Mouse (Mus musculus): ENCODE data around the gene Gp1bb. TPM values are rescaled to one million over a fixed set of nuclear protein-coding genes. Genes with fewer than 3 reads are reported as not detected.

Gp1bb gene
- total and polyA plus RNA-seq, 3 experiments, result not detected

GRCm38 (mm10) chr16:18642291-18642690 lies 20.1 kb upstream of the Gp1bb start:
- dilution Hi-C loops (cut with MboI; ENCODE audit: extremely low pct_ligation_motif_present, extremely low pct_unique_long_range_greater_than_20kb, low sequenced_read_pairs) (no loop called here), in situ Hi-C loops (cut with MboI; ENCODE audit: low pct_ligation_motif_present, low pct_unique_long_range_greater_than_20kb, low sequenced_read_pairs) (no loop called here)
- Histone ChIP-seq H3K9me3 (replicated peaks; ENCODE audit: low read length) (no peaks in the 10 kb centered on the region), H3K27ac (ENCODE audit: insufficient read depth, low read depth) (no peak overlapping the region), H3K79me2 (replicated peaks; ENCODE audit: control insufficient read depth, extremely low read depth, insufficient read depth, poor library complexity, severe bottlenecking) (no peaks in the 10 kb centered on the region), H3K4me2 (ENCODE audit: insufficient read depth, low read depth, poor library complexity, severe bottlenecking) (no peak overlapping the region), H3K27me3 (replicated peaks) (peaks cover 57% of the 10 kb centered on the region), H3K4me1 (ENCODE audit: control insufficient read depth in 1 of 2, insufficient read depth in 2 of 2) (no peaks in the 10 kb centered on the region), H3K4me3 (replicated peaks in 1 of 3; ENCODE audit: low read depth in 2 of 3, low read length in 2 of 3, poor library complexity in 1 of 3) (no peak overlapping the region), H3K36me3 (replicated peaks in 1 of 2; ENCODE audit: control insufficient read depth in 1 of 2, insufficient read depth in 1 of 2, low read length in 1 of 2) (no peaks in the 10 kb centered on the region), H3K9ac (ENCODE audit: insufficient read depth, low read depth) (no peak overlapping the region)
- no peak for DNase-seq (ENCODE audit: extremely low read depth)
- no peak for TF ChIP-seq EP300 (IDR thresholded peaks at IDR 0.05; ENCODE audit: low read length)
- no peak for TF ChIP-seq HCFC1 (IDR thresholded peaks at IDR 0.05; ENCODE audit: low read depth, low read length)
- TF ChIP-seq TCF12 (IDR thresholded peaks at IDR 0.05; ENCODE audit: low read depth, low read length), result no peak
- no peak for TF ChIP-seq UBTF (IDR thresholded peaks at IDR 0.05; ENCODE audit: low read depth, low read length)
- TF ChIP-seq ZMIZ1 (IDR thresholded peaks at IDR 0.05; ENCODE audit: low read depth, low read length), result no peak

- TF ChIP-seq ELF1 (IDR thresholded peaks at IDR 0.05; ENCODE audit: low read depth, low read length), result no peak
- TF ChIP-seq KAT2A (IDR thresholded peaks at IDR 0.05; ENCODE audit: insufficient replicate concordance, low read length), result no peak
- TF ChIP-seq NRF1 (IDR thresholded peaks at IDR 0.05; ENCODE audit: low read depth, low read length), result no peak
- no peak for TF ChIP-seq ETS1 (conservative IDR thresholded peaks at IDR 0.05; ENCODE audit: low read depth, low read length)
- TF ChIP-seq TCF12 (IDR thresholded peaks at IDR 0.05; ENCODE audit: low read depth, low read length), result no peak
- TF ChIP-seq CHD1 (IDR thresholded peaks at IDR 0.05; ENCODE audit: low read depth, low read length), result no peak
- TF ChIP-seq EP300 (IDR thresholded peaks at IDR 0.05; ENCODE audit: low read length), result no peak
- no peak for TF ChIP-seq ZMIZ1 (IDR thresholded peaks at IDR 0.05; ENCODE audit: low read depth, low read length)
- TF ChIP-seq JUND (conservative IDR thresholded peaks at IDR 0.05; ENCODE audit: low read depth, low read length), result no peak
- TF ChIP-seq USF1 (IDR thresholded peaks at IDR 0.05; ENCODE audit: low read depth, low read length), result no peak
- no peak for TF ChIP-seq IRF4 (IDR thresholded peaks at IDR 0.05; ENCODE audit: low read depth, low read length)
- TF ChIP-seq MAX (IDR thresholded peaks at IDR 0.05; ENCODE audit: low read length), result no peak
- no peak for TF ChIP-seq GABPA (IDR thresholded peaks at IDR 0.05; ENCODE audit: insufficient replicate concordance, low read depth, low read length)
- no peak for TF ChIP-seq NELFE (IDR thresholded peaks at IDR 0.05; ENCODE audit: low read depth, low read length)
- Histone ChIP-seq H3K27me3 (replicated peaks) (peaks cover 68% of the 10 kb centered on the region), H3K79me2 (replicated peaks; ENCODE audit: control insufficient read depth, extremely low read depth, insufficient read depth, poor library complexity, severe bottlenecking) (no peaks in the 10 kb centered on the region), H3K4me3 (replicated peaks in 1 of 3; ENCODE audit: low read depth in 2 of 3, low read length in 2 of 3, poor library complexity in 1 of 3) (no peak overlapping the region), H3K9me3 (replicated peaks; ENCODE audit: low read length) (no peaks in the 10 kb centered on the region), H3K27ac (ENCODE audit: insufficient read depth, low read depth) (no peak overlapping the region), H3K4me2 (ENCODE audit: insufficient read depth, low read depth, poor library complexity, severe bottlenecking) (no peak overlapping the region), H3K36me3 (replicated peaks in 1 of 2; ENCODE audit: control insufficient read depth in 1 of 2, insufficient read depth in 1 of 2, low read length in 1 of 2) (no peaks in the 10 kb centered on the region), H3K4me1 (ENCODE audit: control insufficient read depth in 1 of 2, insufficient read depth in 2 of 2) (no peaks in the 10 kb centered on the region), H3K9ac (ENCODE audit: insufficient read depth, low read depth) (no peak overlapping the region)
- no peak for DNase-seq (ENCODE audit: extremely low read depth)
- dilution Hi-C loops (cut with MboI; ENCODE audit: extremely low pct_ligation_motif_present, extremely low pct_unique_long_range_greater_than_20kb, low sequenced_read_pairs), result no loop called here
- in situ Hi-C loops (cut with MboI; ENCODE audit: low pct_ligation_motif_present, low pct_unique_long_range_greater_than_20kb, low sequenced_read_pairs), result loop anchor here (5.0 kb wide), 1 partner anchor 38 kb away; no protein-coding TSS in a partner anchor
Measured at GRCm38 (mm10) chr16:18639382-18639929, 17.3 kb upstream of the Gp1bb start.

All from CH12.LX (cell line).